Mouse (Mus musculus) hindlimb bud, embryonic 11.5 days (tissue): ENCODE data around the gene Vps13c.

Experiments used
- DNase-seq: peaks from one replicate; pipeline ENCODE4 v3.0.0-alpha.2; 2012; ENCODE audit warnings: low read depth, low spot score; ENCODE audit errors: extremely low spot score

The Vps13c gene

DNA sequence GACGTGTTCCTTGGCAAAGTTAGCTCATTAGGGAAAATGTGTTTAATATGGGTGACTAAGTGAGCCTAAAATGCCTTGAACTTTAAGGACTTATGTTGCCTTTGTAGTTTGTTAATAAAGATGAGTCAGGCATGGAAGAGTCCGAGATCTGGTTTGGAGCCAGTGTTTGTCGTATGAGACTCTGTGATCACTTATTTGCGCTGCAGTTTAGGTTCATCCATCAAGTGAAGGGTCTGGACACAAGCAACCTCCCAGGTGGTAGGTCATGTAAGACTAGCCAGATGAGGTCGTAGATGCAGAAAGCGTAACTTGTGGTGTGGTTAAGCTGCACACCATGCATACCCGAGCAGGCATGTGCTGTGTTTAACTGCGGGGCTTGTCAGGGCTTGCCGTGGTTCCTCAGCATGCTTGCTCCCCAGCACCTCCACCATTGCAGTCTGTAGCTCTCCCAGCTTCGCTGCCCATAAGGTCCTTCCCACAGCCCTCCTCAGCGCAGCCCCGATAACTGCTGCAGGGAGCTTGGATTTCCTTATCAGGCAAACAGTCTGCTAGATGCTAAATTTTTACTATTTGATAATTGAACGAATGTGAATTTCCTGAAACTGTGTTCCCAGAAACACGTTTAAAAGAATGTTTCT is 37.0 kb downstream of the Vps13c start:
- peak; percentile 18 for DNase-seq

DNA sequence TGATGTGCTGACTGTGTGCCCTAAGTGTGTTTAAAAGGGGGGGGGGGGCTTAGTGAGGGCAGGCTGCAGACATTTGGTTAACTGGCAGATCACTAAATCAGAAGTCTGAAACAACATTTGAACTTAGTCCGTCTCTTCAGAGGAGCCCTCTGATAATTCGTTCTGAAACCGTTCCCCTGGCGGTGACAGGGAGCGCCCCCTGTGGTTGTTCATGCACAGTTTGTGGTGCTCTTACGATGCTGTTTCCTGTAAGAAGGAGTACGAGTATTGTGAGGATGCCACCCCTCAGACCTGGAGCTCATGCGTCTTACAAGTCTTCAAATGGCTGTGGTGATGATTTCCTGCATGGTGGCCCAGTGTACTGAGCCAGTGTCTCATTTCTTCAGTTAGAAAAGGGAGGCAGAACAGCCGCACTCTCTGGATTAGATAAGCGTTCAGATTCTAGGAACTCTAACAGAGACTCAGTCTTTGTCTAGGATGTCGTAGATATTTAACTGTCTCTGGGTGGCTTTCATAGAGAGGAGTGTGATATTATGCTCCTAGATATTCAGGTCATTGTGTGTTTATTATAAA is 38.1 kb downstream of the Vps13c start:
- DNase-seq = no peak

DNA sequence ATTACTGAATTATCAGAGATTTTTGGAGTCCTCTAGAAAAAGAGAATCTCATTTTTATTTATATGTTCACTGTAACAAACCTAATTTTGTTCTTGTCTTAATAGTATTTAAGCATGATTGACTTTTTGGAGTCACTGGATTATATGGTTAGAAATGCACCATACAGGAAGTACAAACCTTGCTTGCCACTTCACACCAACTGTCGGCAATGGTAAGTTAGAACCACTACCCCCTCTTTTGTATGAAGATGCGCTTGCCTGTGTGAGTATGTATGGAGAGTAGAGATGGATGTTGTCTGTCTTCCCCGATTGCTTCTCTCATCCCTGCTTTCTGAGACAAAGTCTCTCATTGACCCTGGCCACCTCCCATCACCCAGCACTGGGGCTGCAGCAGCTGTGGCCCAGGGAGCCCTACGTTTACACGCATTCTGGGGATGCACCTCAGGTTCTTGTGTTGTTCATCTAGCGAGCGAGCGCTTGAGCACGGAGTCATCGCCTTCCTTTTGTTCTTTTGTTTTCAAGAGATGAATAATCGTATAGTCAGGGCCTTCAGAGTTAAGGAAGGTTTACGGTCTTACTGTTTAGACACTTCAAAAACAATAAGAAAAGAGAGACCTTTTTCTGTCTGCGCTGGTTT is 43.3 kb downstream of the Vps13c start:
- no peak for DNase-seq

DNA sequence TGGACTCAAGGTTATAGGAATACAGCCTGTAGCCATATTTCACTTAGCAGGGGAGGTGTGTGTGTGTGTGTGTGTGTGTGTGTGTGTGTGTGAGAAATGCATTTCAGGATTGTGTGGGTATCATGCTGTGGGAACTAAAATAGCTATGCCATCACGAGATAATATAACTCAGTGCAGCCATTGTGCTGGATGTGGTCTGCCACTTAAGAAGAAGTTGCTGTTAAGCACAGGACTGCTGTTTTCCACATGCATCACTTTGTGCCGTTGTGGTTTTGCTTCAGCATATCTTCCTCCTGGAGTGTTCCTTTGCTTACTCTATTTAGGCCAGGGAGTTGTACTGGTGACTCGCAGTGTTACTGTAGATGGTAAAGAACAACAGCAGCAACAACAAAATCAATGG is 43.9 kb downstream of the Vps13c start:
- DNase-seq = no peak

DNA sequence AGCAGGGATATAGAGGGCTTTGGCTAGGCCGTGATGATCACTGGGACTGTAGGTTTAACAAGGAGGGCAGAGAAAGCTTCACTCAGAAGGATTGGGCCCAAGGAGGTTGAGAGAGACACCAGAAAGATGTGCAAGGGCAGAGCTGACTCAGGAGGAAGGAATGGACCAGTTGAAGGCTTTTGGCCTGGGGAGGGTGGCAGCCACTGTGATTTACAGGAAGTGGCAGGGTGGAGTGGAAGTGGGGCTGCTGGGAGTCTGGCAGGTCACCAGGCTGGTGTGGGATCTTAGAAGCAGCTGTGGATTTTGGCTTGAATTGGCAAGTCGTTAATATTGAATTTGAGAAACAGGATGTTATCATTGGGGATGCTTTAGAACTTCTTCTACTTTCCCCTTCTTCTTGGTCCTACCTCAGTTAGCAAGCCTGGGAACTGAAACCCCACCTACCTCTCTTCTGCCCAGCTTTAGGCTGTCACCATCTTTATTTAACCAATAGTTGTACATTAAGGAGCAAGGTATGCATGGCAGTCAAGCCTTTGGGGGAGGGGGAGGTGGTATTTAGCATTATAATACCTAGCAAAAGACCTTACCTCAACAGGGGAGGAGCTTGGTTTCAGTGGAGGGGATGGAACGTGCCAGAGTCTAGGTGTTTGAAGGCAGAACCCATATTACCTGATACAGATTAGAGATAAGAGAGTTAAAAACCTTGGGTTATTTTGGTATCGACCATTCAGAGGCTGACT is 47.0 kb downstream of the Vps13c start:
- no peak for DNase-seq

- no peak for DNase-seq
These were observed 53.3 kb downstream of the Vps13c start for GRCm38 (mm10) chr9:67893474-67893873.

DNA sequence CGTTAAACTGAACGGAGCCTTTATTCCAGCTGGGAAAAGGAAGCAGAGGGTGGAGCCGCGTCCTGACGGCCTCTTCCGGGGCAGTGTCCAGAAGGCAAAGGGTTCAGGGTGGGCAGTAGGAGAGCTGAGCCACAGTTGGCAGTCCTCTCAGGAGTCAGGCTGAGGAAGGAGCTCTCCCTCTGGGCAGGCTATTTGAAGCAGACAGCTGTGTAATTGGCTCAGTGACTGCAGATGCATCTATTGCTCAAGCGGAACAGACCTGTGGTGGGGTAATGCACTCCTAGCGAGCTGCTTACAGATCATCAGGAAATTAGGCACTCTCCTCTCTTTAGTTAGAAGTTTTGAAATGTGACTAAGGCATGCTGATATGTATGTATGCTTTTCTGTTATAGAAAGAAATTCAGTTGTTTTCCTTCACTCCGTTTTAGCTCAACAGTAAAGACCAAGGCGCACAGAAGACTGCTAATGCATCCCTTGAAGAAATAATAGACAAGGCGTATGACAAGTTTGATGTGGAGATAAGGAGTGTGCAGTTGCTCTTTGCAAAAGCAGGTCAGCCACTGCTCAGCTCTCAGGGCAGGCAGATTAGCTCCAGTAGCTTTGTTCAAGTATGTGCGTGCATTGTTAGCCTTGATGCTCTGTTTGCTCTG is 56.6 kb downstream of the Vps13c start:
- no peak for DNase-seq

DNA sequence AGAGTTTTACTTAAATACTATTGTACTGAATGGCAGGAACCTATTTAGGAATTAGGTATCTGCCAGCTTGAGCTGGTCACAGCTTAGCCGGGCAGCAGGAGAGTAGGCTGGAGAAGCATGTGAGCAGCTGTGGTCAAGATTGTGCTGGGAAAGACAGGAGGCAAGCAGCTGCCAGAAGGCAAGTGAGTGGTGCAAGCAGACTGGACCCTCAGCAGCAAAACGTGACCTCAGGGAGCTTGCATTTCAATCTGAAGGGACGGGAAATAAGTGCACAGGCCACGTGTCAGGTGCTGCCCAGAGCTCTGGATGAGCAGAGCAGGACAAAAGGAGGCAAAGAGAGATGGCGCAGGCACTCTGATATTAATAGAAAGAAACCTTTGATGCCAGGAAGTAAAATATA is 60.2 kb downstream of the Vps13c start:
- no peak for DNase-seq

DNA sequence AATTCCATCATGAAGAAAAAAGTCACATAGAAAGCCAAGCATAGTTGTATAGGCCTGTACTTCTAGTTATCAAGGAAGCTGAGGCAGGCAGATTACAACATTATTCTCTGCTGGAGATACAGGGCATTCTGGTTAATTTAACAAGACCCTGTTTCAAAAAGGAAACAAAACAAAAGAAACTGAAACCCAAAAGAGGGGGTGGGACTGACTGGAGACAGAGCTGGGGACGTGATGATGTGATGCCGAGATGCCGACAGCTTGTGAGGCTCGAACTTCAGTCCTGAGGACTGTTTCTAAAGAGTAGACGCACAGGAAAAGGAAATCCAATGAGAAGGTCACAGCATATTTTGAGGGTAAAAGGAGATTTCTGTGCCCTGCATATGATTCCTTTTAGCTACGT is 64.2 kb downstream of the Vps13c start:
- DNase-seq = no peak

DNA sequence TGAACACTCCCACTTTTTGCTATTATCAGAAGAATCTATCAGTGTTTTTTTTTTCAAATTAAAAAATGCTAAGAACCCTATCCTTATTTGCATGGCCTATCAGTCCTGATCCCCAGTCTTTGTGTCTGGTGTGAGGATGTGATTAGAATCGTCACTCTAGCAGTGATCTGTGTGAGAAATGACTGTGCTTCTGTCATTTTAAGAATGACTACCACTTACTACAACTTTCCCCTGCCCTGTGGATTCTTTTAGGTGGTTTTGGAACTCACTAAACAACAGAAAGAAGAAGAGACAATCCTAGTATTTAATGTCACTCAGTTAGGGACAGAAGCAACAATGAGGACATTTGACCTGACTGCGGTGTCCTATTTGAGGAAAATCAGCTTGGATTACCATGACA is 65.3 kb downstream of the Vps13c start:
- DNase-seq = no peak

- no peak for DNase-seq
These were observed 74.5 kb downstream of the Vps13c start for GRCm38 (mm10) chr9:67914681-67915080.

GRCm38 (mm10) chr9:67922350-67922749 is 82.2 kb downstream of the Vps13c start:
- no peak for DNase-seq

DNA sequence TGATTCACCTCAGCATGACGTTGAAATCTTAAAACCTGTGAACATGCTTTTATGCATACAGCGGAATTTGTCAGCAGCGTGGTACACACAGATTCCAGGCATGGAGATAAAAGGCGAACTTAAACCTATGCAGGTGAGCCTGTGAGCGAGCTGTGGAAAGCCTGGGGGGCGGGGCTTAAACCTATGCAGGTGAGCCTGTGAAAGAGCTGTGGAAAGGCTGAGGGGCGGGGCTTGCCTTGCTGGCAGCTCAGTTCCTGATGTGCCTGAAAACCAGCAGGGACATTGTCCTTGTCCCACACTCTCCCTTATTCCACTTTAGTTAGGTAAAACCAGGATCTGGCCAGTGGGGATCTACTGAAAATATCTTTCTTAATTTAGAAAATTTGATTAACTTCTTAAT is 90.4 kb downstream of the Vps13c start:
- DNase-seq = no peak

GRCm38 (mm10) chr9:67937286-67937685 is 97.1 kb downstream of the Vps13c start:
- DNase-seq = no peak

- DNase-seq = no peak
These were observed 115.3 kb downstream of the Vps13c start for GRCm38 (mm10) chr9:67955466-67956010.

DNA sequence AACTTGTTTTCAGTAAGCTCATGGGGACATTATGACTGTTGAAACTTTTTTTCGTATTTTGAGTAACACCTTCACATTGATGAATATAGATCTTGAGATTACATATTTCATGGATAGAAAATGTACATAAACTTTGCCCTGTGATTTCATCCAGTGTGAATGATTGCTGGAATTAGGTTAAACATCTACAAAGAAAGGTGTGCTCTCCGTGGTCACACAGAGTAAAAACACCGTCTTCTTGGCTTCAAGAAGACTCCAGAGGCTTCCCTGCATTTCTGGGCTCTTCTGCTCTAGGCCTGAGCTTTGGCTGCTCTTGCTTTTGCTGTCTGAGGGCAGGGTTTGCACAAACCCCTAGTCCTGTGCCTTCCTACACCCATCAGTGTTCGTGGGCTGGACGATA is 121.8 kb downstream of the Vps13c start:
- no peak for DNase-seq

GRCm38 (mm10) chr9:67965889-67966288 is 125.7 kb downstream of the Vps13c start:
- no peak for DNase-seq

- DNase-seq = no peak
These were observed 126.8 kb downstream of the Vps13c start for GRCm38 (mm10) chr9:67967011-67967410.

GRCm38 (mm10) chr9:67973451-67973850 is 133.3 kb downstream of the Vps13c start:
- peak; percentile 42 for DNase-seq

DNA sequence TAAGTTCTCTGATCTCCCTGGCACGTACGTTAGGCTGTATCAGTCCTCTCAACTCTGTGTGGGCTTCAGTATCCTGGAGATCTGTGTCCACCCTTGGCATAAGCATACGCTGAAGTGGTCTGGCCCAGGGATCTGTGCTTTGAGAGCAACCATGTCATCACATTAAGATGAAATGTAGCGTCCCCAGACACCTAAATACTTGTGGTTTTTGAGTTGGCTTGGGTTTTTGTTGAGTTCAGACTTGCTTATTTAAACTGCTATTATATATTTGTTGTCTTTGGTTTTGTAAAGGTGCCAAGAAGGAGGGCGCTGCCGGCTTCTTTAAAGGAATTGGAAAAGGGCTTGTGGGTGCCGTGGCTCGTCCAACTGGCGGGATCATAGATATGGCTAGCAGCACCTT is 135.3 kb downstream of the Vps13c start:
- no peak for DNase-seq

DNA sequence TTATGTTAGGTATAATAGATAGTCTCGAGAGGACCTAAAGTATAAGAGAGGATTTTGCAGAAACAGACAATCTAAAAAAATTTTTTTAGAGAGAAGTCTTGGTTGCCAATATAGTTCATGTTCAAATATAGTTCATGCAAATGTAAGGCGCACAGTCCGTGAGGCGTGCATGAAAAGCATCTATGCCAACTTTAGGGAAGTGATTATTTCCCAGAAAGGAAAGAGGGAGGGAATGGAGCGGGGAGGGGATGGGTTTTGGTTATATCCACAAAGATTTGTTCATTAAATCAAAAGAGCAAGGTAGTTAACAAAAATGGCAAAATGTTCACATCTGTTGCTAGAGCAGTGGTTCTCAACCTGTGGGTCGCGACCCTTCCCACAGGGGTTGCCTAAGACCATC is 166.4 kb downstream of the Vps13c start:
- DNase-seq = no peak
